Mouse (Mus musculus) heart, postnatal 0 days (tissue): ENCODE data around the gene Unc80.

ENCODE experiments used
- CTCF ChIP-seq: IDR thresholded peaks from 2 replicates; pipeline ENCODE4 v1.5.1; 2016; ENCODE audit warnings: antibody characterized with exemption, control low read depth, low read depth
- EP300 ChIP-seq: IDR thresholded peaks from 2 replicates; pipeline ENCODE4 v1.6.1; 2016; ENCODE audit warnings: antibody characterized with exemption, low read depth

GRCm38 (mm10) chr1:66672812-66673211 is 204.6 kb downstream of the Unc80 start:
- no peak for TF ChIP-seq EP300
- no peak for TF ChIP-seq CTCF
